Mouse (Mus musculus): Measurements from ENCODE around the gene March11. TPM values are rescaled to one million over a fixed set of nuclear protein-coding genes. Genes with fewer than 3 reads are reported as not detected.

Gene March11
- not detected for total RNA-seq (2021)
- long read RNA-seq, experiment 1, result 0 reads
- long read RNA-seq, experiment 2, result 0 reads

- DNase-seq, result peak; percentile 17
- H3K27ac ChIP-seq, result no peak within 1 kb of the TSS
- peak within 1 kb of the TSS; percentile 53 for H3K4me3 ChIP-seq
- TF ChIP-seq CTCF (IDR thresholded peaks at IDR 0.05), result no peak
- intact Hi-C loops (cut with DNase I), result no loop called here
Measured at GRCm38 (mm10) chr15:26308629-26309230, at the start of gene March11. Gene March11 (plus strand): TSS chr15:26309048.

DNA sequence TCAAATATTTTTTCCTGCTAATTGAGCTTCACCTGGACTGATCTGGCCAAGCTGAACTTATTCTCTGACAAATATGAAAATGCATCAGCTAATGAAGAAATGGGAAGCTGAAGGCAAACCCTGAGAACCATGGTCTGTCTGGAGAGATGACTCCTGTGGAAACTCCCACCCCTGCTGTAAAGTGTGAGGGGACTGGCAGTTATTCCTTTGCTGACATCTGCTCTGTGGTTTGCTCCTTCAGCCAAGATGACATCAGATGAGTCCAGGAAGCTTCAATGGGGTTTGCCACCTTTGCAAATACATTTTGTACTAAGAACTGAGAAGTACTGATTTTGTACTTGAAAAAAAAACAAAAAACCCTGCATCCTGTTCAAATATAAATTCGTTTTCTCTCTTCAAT lies 46.5 kb upstream of the March11 start:
- TF ChIP-seq CTCF (IDR thresholded peaks at IDR 0.05), result no peak
- intact Hi-C loops (cut with DNase I), result no loop called here
- H3K27ac ChIP-seq, result no peak overlapping the region
- no peak overlapping the region for H3K4me3 ChIP-seq
- DNase-seq, result no peak

DNA sequence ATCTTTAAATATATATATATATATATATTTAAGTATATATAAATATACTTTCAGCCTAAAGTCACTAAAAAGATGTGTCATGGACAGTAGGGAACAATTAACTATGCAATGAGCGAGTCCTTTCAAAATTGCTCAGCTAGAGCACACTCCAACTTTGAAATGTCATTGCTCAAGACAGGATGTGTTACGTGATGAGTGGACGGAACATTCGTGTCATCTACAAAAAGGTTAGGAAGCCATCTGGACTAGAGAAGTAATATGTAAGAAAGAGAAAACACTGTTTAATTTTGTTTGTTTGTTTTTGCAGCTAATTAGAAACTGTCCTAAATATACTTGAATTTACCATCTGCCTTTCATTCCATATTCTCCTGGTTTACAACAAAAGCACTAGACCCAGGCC lies 39.3 kb upstream of the March11 start:
- Histone ChIP-seq H3K27ac (no peak overlapping the region), H3K4me3 (no peak overlapping the region)
- DNase-seq, result no peak
- no peak for TF ChIP-seq CTCF (IDR thresholded peaks at IDR 0.05)
- intact Hi-C loops (cut with DNase I), result no loop called here

DNA sequence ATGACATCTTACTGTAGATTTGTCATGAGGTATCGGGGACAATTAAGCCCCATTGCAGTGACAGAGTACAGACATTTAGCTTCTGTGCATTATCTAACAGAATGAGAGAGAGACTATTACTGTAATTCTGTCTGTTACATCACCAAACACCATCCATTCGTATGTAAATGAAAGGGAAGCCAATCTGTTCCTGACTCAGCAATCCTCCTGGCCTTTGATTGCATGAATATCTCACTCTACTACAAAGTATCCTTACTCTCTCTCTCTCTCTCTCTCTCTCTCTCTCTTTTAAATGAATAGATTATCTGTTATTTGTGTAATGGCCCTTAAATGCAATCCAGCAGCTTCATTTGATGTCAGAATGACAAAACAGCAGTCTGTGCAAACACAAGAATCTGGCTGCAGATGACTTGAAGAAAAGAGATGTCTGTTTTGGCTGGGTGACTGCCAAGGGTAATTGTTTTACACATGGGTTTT lies 32.8 kb upstream of the March11 start:
- no peak overlapping the region for H3K27ac ChIP-seq
- no peak overlapping the region for H3K4me3 ChIP-seq
- no peak for TF ChIP-seq CTCF (IDR thresholded peaks at IDR 0.05)
- intact Hi-C loops (cut with DNase I), result no loop called here
- no peak for DNase-seq

DNA sequence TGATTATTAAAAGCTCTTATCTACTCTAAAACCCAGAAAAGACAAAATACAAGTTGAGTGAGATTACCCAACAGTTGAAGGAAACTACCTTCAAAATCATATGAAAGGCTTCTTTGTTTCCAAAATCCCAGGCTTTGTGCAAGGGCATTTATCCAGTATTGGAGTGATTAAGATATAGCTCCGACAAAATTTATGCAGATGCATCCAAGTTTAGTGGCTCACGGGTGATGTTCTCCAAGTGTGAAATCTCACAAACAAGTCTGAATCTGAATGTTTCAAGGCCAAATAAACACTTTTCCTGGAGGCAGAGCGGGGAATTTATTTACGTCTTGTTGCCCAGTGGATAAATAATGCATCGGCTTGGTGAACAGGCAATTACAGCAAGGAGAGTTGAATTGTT lies 32.2 kb upstream of the March11 start:
- Histone ChIP-seq H3K27ac (no peak overlapping the region), H3K4me3 (no peak overlapping the region)
- DNase-seq, result no peak
- intact Hi-C loops (cut with DNase I), result no loop called here
- TF ChIP-seq CTCF (IDR thresholded peaks at IDR 0.05), result no peak

GRCm38 (mm10) chr15:26291871-26292270 lies 17.0 kb upstream of the March11 start:
- H3K27ac ChIP-seq, result no peak overlapping the region
- DNase-seq, result no peak
- TF ChIP-seq CTCF (IDR thresholded peaks at IDR 0.05), result no peak
- no peak overlapping the region for H3K4me3 ChIP-seq
- intact Hi-C loops (cut with DNase I), result no loop called here

- TF ChIP-seq CTCF (IDR thresholded peaks at IDR 0.05), result no peak
- Histone ChIP-seq H3K4me3 (no peak overlapping the region), H3K27ac (no peak overlapping the region)
- DNase-seq, result no peak
- intact Hi-C loops (cut with DNase I), result no loop called here
Measured at GRCm38 (mm10) chr15:26292811-26293210, 16.0 kb upstream of the March11 start.

DNA sequence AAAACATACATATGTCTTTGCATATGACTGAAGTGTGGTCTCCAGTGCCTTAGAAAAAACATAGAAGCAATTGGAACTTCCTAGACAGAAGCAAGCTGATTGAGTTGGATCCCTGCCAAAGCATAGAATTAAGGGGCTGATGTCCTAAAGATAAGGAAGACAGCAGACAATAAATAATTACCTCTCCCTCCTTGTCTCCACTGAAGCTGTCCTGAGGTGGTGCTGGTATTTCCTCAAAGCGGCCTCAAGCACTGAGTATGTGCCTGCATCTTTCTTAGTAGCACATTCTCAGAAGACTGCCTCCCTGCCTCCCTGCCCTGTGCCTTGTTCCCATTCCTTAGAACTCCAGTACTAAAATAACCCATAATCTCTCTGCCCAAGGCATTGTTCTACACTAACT lies 15.6 kb upstream of the March11 start:
- no peak overlapping the region for H3K27ac ChIP-seq
- TF ChIP-seq CTCF (IDR thresholded peaks at IDR 0.05), result no peak
- DNase-seq, result no peak
- H3K4me3 ChIP-seq, result no peak overlapping the region
- intact Hi-C loops (cut with DNase I), result no loop called here

- intact Hi-C loops (cut with DNase I), result no loop called here
- TF ChIP-seq CTCF (IDR thresholded peaks at IDR 0.05), result no peak
- Histone ChIP-seq H3K4me3 (no peak overlapping the region), H3K27ac (no peak overlapping the region)
- DNase-seq, result no peak
Measured at GRCm38 (mm10) chr15:26298668-26299067, 10.2 kb upstream of the March11 start.

- intact Hi-C loops (cut with DNase I), result no loop called here
- TF ChIP-seq CTCF (IDR thresholded peaks at IDR 0.05), result no peak
- Histone ChIP-seq H3K4me3 (peak overlapping the region; percentile 53), H3K27ac (no peak overlapping the region)
- DNase-seq, result peak; percentile 39
Measured at GRCm38 (mm10) chr15:26309291-26309931, 563 bp downstream of the March11 start.

- Histone ChIP-seq H3K27ac (no peak overlapping the region), H3K4me3 (no peak overlapping the region)
- DNase-seq, result no peak
- intact Hi-C loops (cut with DNase I), result no loop called here
- TF ChIP-seq CTCF (IDR thresholded peaks at IDR 0.05), result no peak
Measured at GRCm38 (mm10) chr15:26319866-26320265, 11.0 kb downstream of the March11 start.

DNA sequence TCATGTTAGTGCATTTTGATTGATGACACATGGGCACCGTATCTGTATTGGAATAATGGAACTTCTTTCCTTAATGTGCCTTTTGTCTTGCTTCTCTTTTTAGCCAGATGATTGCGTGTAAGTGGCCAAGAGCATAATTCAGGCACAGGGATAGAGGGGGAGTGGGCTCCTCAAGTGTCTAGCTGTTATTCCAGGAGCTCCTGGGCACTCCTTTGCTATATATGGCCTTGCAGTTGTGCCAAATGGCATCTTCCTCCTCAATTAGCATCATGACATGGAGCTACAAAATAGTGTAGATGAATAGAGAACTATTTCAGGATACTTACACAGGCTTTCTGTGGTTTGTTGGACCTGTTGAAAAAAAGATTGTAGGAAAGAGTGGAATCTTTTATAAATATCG lies 11.6 kb downstream of the March11 start:
- TF ChIP-seq CTCF (IDR thresholded peaks at IDR 0.05), result no peak
- H3K4me3 ChIP-seq, result no peak overlapping the region
- intact Hi-C loops (cut with DNase I), result no loop called here
- no peak overlapping the region for H3K27ac ChIP-seq
- no peak for DNase-seq

GRCm38 (mm10) chr15:26322804-26323203 lies 14.0 kb downstream of the March11 start:
- Histone ChIP-seq H3K4me3 (no peak overlapping the region), H3K27ac (no peak overlapping the region)
- intact Hi-C loops (cut with DNase I), result no loop called here
- TF ChIP-seq CTCF (IDR thresholded peaks at IDR 0.05), result no peak
- DNase-seq, result no peak

GRCm38 (mm10) chr15:26327157-26327556 lies 18.3 kb downstream of the March11 start:
- no peak overlapping the region for H3K4me3 ChIP-seq
- intact Hi-C loops (cut with DNase I), result no loop called here
- H3K27ac ChIP-seq, result no peak overlapping the region
- DNase-seq, result no peak
- TF ChIP-seq CTCF (IDR thresholded peaks at IDR 0.05), result peak; percentile 52

Measured in gastrocnemius, adult 2 months (tissue).